Mouse (Mus musculus): ENCODE results near the gene Nus1.

GRCm38 (mm10) chr10:52398715-52399114 lies 18.6 kb upstream of the Nus1 start:
- TF ChIP-seq MAX (IDR thresholded peaks at IDR 0.05; ENCODE audit: low read depth): no peak
- TF ChIP-seq USF1 (IDR thresholded peaks at IDR 0.05; ENCODE audit: low read depth): no peak
